Mouse (Mus musculus): ENCODE results near the gene Lmtk2. TPM values are rescaled to one million over a fixed set of nuclear protein-coding genes. Genes with fewer than 3 reads are reported as not detected.

The Lmtk2 gene
- total and polyA plus RNA-seq, 2 experiments = 4.0 to 4.7 TPM

- Histone ChIP-seq H3K27ac (replicated peaks; ENCODE audit: insufficient read depth, low read depth, low read length) (no peak overlapping the region), H3K79me2 (ENCODE audit: control insufficient read depth, insufficient read depth, low read length) (no peaks in the 10 kb centered on the region), H3K9ac (ENCODE audit: low read depth, low read length) (no peak overlapping the region), H3K36me3 (ENCODE audit: control insufficient read depth, insufficient read depth, low read length) (peaks cover 7% of the 10 kb centered on the region; the same call in 1 of the 2 replicates), H3K27me3 (ENCODE audit: control insufficient read depth, insufficient read depth, low read length) (no peaks in the 10 kb centered on the region), H3K4me1 (ENCODE audit: control insufficient read depth, insufficient read depth, low read length) (peaks cover 3% of the 10 kb centered on the region), H3K4me3 (ENCODE audit: insufficient read depth, low read depth, low read length) (no peak overlapping the region)
- no peak for TF ChIP-seq CTCF (IDR thresholded peaks at IDR 0.05; ENCODE audit: low read depth, low read length)
- TF ChIP-seq POLR2A (IDR thresholded peaks at IDR 0.05; ENCODE audit: extremely low read depth, insufficient read depth, low read length) = no peak
- 83% methylated on average over 10 of the region's 10 CpGs for WGBS
- DNase-seq (ENCODE audit: extremely low read depth, low read depth, low spot score) = peak; percentile 32
Measured at GRCm38 (mm10) chr5:144162813-144163517, 62.7 kb downstream of the Lmtk2 start.

GRCm38 (mm10) chr5:144165756-144166155, 65.5 kb downstream of the Lmtk2 start:
- 88% methylated on average over 3 of the region's 3 CpGs for WGBS
- Histone ChIP-seq H3K27me3 (ENCODE audit: control insufficient read depth, insufficient read depth, low read length) (no peaks in the 10 kb centered on the region), H3K4me3 (ENCODE audit: insufficient read depth, low read depth, low read length) (no peak overlapping the region), H3K79me2 (ENCODE audit: control insufficient read depth, insufficient read depth, low read length) (no peaks in the 10 kb centered on the region), H3K4me1 (ENCODE audit: control insufficient read depth, insufficient read depth, low read length) (no peaks in the 10 kb centered on the region), H3K27ac (replicated peaks; ENCODE audit: insufficient read depth, low read depth, low read length) (no peak overlapping the region), H3K9ac (ENCODE audit: low read depth, low read length) (no peak overlapping the region), H3K36me3 (ENCODE audit: control insufficient read depth, insufficient read depth, low read length) (peaks cover 10% of the 10 kb centered on the region; the same call in 1 of the 2 replicates)
- TF ChIP-seq CTCF (IDR thresholded peaks at IDR 0.05; ENCODE audit: low read depth, low read length) = no peak
- no peak for TF ChIP-seq POLR2A (IDR thresholded peaks at IDR 0.05; ENCODE audit: extremely low read depth, insufficient read depth, low read length)
- DNase-seq (ENCODE audit: extremely low read depth, low read depth, low spot score) = no peak

DNA sequence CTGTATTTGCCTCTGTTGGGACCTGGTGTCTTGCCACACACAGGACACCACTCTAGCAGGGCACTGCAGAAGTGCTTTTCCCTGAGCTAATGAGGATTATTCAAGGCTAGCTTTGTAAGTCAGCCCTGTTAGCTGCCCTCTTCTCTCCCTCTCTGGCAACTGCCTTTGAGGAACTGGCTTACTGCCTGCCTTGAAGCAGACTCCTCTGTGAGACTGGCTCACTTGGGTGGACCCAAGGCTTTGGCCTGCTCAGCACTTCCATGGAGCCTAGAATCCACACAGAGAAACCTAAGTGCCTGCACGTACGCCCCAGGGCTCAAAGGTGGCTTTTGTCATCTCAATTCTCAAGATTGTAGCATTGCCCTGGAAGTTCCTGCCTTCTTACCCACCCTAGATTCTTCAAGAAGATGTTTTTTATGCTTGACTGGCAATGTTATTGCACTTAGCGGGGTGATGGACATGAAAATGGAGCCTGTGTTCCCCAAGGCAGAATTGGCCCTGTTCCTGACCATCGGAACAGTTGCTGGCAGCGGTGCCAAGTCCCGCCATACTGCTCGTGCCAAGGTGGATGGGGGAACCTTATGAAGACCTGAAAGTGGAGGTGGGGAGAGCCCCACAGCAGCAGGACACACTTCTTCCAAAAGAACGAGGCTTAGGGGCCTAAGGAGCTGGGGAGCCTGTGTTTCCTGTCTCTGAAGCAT, 69.2 kb downstream of the Lmtk2 start:
- TF ChIP-seq CTCF (IDR thresholded peaks at IDR 0.05; ENCODE audit: low read depth, low read length) = no peak
- TF ChIP-seq POLR2A (IDR thresholded peaks at IDR 0.05; ENCODE audit: extremely low read depth, insufficient read depth, low read length) = no peak
- Histone ChIP-seq H3K27me3 (ENCODE audit: control insufficient read depth, insufficient read depth, low read length) (no peaks in the 10 kb centered on the region), H3K27ac (replicated peaks; ENCODE audit: insufficient read depth, low read depth, low read length) (no peak overlapping the region), H3K9ac (ENCODE audit: low read depth, low read length) (no peak overlapping the region), H3K4me3 (ENCODE audit: insufficient read depth, low read depth, low read length) (no peak overlapping the region), H3K36me3 (ENCODE audit: control insufficient read depth, insufficient read depth, low read length) (peaks cover 10% of the 10 kb centered on the region; the same call in 1 of the 2 replicates), H3K4me1 (ENCODE audit: control insufficient read depth, insufficient read depth, low read length) (no peaks in the 10 kb centered on the region), H3K79me2 (ENCODE audit: control insufficient read depth, insufficient read depth, low read length) (no peaks in the 10 kb centered on the region)
- WGBS = 97% methylated on average over 8 of the region's 8 CpGs
- DNase-seq (ENCODE audit: extremely low read depth, low read depth, low spot score) = no peak

- Histone ChIP-seq H3K79me2 (ENCODE audit: control insufficient read depth, insufficient read depth, low read length) (no peaks in the 10 kb centered on the region), H3K27me3 (ENCODE audit: control insufficient read depth, insufficient read depth, low read length) (no peaks in the 10 kb centered on the region), H3K4me1 (ENCODE audit: control insufficient read depth, insufficient read depth, low read length) (no peaks in the 10 kb centered on the region), H3K9ac (ENCODE audit: low read depth, low read length) (no peak overlapping the region), H3K27ac (replicated peaks; ENCODE audit: insufficient read depth, low read depth, low read length) (no peak overlapping the region), H3K36me3 (ENCODE audit: control insufficient read depth, insufficient read depth, low read length) (peaks cover 16% of the 10 kb centered on the region; the same call in 1 of the 2 replicates), H3K4me3 (ENCODE audit: insufficient read depth, low read depth, low read length) (no peak overlapping the region)
- WGBS = 96% methylated on average over 18 of the region's 18 CpGs
- no peak for DNase-seq (ENCODE audit: extremely low read depth, low read depth, low spot score)
- TF ChIP-seq CTCF (IDR thresholded peaks at IDR 0.05; ENCODE audit: low read depth, low read length) = no peak
- no peak for TF ChIP-seq POLR2A (IDR thresholded peaks at IDR 0.05; ENCODE audit: extremely low read depth, insufficient read depth, low read length)
Measured at GRCm38 (mm10) chr5:144173648-144174047, 73.4 kb downstream of the Lmtk2 start.

GRCm38 (mm10) chr5:144178216-144178615, 78.0 kb downstream of the Lmtk2 start:
- Histone ChIP-seq H3K9ac (ENCODE audit: low read depth, low read length) (no peak overlapping the region), H3K79me2 (ENCODE audit: control insufficient read depth, insufficient read depth, low read length) (no peaks in the 10 kb centered on the region), H3K27ac (replicated peaks; ENCODE audit: insufficient read depth, low read depth, low read length) (no peak overlapping the region), H3K4me1 (ENCODE audit: control insufficient read depth, insufficient read depth, low read length) (no peaks in the 10 kb centered on the region), H3K27me3 (ENCODE audit: control insufficient read depth, insufficient read depth, low read length) (no peaks in the 10 kb centered on the region), H3K36me3 (ENCODE audit: control insufficient read depth, insufficient read depth, low read length) (peaks cover 10% of the 10 kb centered on the region; the same call in 1 of the 2 replicates), H3K4me3 (ENCODE audit: insufficient read depth, low read depth, low read length) (no peak overlapping the region)
- DNase-seq (ENCODE audit: extremely low read depth, low read depth, low spot score) = no peak
- TF ChIP-seq POLR2A (IDR thresholded peaks at IDR 0.05; ENCODE audit: extremely low read depth, insufficient read depth, low read length) (no peak), CTCF (IDR thresholded peaks at IDR 0.05; ENCODE audit: low read depth, low read length) (no peak)
- WGBS = 67% methylated on average over 6 of the region's 6 CpGs
